Mouse (Mus musculus) frontal cortex, adult 2 months (tissue): Measurements from ENCODE around the gene Plekhj1. TPM values are rescaled to one million over a fixed set of nuclear protein-coding genes. Genes with fewer than 3 reads are reported as not detected.
A peak's percentile ranks its signal among the peaks of the same experiment; 100 is the strongest.
"Not testable (repeated sequence)": the region's sequence is repeated elsewhere in the genome, so short reads cannot be mapped to it uniquely, and the experiment has no call there.

Experiments used
- DNase-seq, 2 experiments: peaks; one replicate each; pipeline ENCODE4 v3.0.0; 2022; ENCODE audit warnings: low spot score in 1 of 2; ENCODE audit errors: extremely low spot score in 1 of 2
- polyA plus RNA-seq: library from polyadenylated mRNA; depleted of rRNA; stranded (reverse); fragments of >200 nt; gene quantifications from 2 replicates; pipeline ENCODE4 v1.2.3, GENCODE M21; 2012

The Plekhj1 gene
- polyA plus RNA-seq, 1 experiment: 65.6 TPM

DNA sequence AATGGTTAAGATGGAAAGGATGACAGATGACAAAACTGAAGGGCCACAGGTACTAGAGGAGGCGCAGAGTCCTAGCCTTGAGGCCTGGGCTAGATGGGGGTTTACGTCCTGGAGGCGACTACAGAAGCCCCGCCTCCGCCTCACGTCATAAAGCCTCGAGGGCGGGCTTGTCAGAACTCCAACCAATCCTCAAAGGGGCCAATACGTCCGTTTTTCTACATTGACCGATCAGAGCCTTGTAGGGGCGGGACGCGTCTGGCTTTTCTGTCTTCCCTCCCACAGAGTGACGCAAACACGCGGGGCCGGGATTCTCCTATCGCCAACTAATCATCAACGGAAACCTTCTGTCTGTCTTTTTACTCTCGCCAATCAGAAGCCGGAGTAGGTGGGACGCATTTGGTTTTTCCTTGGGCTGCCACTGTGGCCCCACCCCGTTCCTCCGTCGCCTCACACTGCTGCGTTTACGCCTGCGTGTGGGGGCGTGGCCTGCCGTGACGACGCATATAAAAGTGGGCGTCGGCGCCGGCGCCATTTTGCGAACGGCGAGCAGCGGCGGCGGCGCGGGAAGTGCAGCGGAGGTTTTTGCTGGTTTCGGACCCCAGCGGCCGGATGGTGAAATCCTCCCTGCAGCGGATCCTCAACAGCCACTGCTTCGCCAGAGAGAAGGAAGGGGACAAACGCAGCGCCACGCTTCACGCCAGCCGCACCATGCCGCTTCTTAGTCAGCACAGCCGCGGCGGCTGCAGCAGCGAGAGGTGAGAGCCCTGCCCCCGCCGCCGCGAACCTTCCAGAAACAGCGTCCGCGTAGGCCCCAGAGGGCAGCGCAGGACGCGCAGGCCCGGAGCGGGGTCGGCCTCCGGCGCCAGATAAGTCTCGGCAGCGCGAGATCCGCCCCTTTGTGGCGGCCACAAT is 28.0 kb upstream of the Plekhj1 start, which contains the start of gene Oaz1:
TSS of gene Oaz1 (plus strand) at position 506 of the 912 bp plus-strand sequence.
- DNase-seq: peak; percentile 100

DNA sequence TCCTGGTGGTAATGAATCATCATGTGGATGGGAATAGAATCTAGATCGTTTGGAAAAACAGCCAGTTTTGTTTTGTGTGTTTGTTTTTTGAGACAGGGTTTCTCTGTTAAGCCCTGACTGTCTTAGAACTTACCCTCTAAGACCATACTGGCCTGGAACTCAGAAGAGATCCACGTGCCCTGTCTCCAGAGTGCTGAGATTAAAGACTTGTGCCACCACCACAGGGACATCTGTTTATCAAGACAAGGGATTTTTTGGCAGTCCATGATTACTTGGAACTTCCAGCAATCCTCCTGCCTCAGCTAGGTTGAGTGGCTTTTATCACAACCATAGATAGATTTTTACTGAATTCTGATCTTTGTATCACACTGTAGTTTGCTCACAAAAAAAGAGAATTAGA is 26.4 kb upstream of the Plekhj1 start:
- no peak for DNase-seq

- DNase-seq: no peak
These were observed 25.6 kb upstream of the Plekhj1 start for GRCm38 (mm10) chr10:80823847-80824643.

- no peak for DNase-seq
These were observed 24.9 kb upstream of the Plekhj1 start for GRCm38 (mm10) chr10:80823316-80823715.

- DNase-seq: no peak
These were observed 24.1 kb upstream of the Plekhj1 start for GRCm38 (mm10) chr10:80822528-80822927.

- peak in 1 of 2 experiments; percentile 55 for DNase-seq
These were observed 23.6 kb upstream of the Plekhj1 start for GRCm38 (mm10) chr10:80821991-80822390.

DNA sequence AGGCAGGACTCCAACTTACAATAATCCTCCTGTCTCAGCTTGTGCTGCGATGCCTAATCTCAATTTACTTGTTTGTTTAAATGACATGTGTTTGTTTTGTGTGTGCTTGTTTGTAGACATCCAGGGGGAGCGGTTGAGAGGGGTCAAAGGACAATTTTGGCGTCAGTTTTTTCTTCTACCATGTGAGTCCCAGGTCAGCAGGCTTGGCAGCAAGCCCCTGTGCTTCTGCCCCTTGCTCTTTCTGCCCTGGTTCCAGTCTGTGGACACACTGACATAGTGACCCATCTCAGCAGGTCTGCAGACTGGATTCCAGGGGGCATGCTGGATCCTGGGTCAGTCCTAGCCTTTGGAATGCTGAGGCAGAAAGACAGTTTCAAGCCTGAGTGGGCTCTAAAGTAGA is 21.0 kb upstream of the Plekhj1 start:
- DNase-seq: no peak

DNA sequence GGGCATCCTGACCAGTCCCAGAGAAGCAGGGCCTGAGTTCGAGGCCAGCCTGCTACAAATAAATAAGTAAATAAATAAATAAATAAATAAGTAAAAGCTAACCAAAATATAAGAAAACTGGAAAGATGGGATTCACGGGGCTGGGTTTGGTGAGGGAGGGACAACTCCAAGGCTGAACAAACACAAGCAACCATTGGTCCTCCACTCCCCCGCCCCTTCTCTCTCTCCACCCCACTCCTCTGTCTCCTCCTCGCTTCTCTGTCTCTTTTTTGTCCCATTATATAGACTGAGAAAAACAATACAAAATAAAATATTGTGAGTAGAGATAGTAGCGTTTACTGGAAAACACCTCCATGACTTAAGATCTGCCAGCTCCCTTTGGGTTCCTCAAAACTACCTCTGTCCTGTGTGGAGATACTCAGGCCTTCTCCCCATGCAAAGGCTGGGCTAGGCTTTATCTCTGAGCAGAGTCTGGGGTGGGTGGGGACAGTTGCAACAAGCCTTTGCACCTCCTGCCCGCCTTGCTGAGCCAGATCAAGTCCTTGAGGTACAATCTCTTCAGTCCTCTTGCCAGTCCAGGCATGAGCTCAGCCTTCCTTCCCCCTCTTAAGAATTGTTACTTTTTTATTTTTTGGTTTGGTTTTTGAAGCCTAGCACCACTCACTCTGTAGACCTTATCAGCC is 20.3 kb upstream of the Plekhj1 start:
- DNase-seq: no peak

- not testable (repeated sequence) for DNase-seq
These were observed 19.5 kb upstream of the Plekhj1 start for GRCm38 (mm10) chr10:80817955-80818354.

DNA sequence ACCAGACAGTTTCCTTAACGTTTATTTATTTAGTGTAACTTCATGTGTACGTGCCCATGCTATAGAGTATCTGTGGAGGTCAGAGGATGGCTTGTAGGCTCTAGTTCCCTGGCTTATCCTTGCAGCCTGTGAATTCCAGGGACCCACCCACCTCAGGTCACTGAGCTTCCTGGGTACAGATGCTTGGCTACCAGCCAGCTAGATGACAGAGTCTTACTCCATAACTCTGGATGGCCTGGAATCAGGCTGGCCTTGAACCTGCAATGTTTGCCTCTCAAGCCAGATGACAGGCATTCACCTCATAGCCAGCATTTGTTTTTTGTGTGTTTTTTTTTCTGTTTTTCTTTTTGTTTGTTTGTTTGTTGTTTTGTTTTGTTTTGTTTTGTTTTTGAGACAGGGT is 18.7 kb upstream of the Plekhj1 start:
- no peak for DNase-seq

DNA sequence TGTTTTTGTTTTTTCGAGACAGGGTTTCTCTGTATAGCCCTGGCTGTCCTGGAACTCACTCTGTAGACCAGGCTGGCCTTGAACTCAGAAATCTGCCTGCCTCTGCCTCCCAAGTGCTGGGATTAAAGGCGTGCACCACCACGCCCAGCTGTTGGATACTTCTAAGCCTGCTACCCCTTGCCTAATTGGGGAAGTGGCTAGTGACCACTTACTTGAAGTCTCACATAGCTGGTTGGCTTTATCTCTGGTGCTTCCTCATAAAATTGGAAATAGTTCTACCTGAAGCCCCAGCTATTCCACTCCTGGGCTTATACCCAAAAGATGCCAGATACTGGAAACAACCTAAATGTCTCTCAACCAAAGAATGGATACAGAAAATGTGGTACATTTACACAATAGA is 17.9 kb upstream of the Plekhj1 start:
- DNase-seq: not testable (repeated sequence)

DNA sequence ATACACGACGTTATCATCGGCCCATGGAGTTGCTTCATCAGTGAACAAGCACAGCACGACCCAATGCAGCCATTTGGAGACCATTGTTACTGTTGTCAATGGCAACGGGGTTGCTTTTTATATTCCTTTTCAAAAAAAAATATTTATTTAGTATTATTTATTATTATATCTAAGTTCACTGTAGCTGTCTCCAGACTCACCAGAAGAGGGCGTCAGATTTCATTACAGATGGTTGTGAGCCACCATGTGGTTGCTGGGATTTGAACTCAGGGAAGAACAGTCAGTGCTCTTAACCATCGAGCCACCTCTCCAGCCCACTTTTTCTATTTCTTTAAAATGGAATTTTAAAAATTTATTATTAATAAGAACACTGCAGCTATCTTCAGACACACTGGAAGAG is 16.4 kb upstream of the Plekhj1 start:
- DNase-seq: no peak

DNA sequence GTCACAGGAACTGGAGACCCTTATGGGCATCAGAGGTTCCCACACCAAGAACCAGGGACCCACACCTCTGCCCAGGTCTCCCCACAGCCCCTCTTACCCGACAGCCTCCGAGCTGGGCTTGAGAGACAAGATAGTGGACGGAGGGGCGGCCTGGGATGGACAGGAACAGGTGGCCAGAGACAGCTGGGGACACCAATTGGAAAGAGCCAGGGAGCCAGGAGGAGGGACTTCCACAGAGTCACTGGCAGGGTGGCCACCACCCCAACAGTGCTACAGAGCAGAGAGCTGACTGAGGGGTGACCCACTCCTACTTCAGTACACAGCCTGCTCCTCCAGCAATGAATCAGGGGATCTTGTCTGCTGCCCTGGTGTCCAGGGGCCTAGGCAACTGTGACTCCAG is 14.9 kb upstream of the Plekhj1 start, which contains the start of gene Jsrp1:
TSS of gene Jsrp1 (minus strand) at position 133 of the 400 bp plus-strand sequence.
- no peak for DNase-seq

- DNase-seq: no peak
These were observed 14.1 kb upstream of the Plekhj1 start for GRCm38 (mm10) chr10:80812391-80813041.

DNA sequence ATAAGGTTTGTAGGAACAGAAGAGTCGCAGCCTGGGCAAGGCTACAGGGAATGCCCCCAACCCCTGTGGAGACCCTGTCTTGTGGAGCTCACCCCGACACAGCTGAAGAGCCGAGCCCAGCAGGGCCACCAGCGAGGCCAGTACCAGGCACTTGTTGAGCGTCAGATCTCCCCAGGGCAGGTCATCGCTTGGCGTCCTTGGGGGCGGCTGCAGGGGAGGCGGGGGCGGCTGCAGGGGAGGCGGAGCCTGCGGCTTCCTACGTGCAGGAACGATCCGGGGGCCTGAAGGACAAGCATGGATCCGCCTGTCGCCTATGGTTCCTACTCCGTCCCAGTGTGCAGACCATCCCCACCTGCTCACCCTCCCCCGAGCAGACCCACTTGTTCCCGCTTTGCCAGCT is 11.7 kb upstream of the Plekhj1 start:
- DNase-seq: no peak

DNA sequence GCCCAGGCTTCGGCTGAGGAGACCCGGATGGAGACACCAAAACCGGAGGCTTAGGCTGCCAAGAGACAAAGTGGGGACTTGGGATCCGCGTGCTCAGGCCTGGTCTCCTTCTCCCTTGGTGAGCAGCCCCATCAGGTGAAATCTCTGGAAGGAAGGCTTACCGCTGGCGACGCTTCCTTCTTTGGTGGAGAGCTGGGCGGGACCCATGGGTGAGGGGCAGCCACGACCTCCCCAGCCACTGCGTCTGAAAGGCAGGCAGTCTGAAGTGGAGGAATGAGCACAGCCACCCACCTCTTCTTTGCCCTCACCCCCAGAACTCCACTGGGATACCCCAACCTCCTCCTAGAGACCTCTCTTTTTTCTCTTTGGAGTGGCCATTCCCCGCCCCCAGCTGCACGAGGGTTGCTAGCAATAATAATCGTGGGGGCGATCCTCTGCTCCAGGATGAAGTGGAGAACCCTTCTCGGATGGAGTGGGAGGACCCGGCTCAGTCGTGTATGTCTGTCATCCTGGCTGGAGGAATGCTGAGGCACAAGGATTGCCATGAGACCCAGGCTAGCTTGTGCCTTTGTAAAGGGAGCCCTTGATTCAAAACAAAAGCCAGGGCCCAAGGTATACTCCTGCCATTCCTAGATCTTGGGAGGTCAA is 10.7 kb upstream of the Plekhj1 start:
- DNase-seq: peak in 1 of 2 experiments; percentile 65

DNA sequence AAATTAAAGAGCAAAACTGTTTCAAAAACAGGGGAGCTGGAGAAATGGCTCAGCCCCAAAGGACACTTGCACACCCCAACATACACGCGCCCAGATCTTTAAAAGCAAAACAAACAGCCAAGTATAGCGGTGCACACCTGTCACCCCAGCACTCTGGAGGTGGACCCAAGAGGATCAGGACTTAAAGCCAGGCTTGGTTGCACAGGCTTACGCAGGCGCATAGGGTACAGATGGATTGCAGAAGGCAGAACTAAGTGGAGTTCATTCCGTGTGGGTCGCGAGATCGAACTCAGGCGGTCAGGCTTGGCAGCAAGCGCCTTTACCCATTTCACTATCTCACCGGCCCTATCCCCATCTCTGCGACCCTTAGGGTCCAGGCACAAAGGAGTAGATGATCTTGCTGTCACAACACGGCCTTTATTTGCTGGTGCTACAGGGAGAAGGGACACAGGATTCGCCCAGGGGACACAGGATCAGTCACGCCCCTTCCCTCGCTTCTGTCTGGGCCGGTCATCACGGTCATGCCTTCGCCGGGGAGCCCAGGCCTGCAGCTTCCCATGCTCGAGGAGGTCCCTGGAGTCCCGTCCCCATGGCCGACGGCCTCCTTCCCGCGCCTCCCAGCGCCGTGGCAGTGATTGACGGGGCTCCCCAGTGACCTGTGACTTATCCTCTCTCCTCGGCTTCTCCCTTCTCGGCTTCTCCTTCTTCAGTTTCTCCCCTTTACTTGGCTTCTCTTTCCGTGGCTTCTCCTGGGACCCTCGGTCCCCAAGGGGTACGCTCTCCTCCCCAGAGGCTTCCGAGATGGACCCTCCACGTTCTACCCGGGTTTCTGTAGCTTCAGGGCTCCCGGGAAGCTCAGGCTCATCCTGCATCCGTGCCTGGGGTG is 9.9 kb upstream of the Plekhj1 start:
- DNase-seq: peak in 1 of 2 experiments; percentile 52

DNA sequence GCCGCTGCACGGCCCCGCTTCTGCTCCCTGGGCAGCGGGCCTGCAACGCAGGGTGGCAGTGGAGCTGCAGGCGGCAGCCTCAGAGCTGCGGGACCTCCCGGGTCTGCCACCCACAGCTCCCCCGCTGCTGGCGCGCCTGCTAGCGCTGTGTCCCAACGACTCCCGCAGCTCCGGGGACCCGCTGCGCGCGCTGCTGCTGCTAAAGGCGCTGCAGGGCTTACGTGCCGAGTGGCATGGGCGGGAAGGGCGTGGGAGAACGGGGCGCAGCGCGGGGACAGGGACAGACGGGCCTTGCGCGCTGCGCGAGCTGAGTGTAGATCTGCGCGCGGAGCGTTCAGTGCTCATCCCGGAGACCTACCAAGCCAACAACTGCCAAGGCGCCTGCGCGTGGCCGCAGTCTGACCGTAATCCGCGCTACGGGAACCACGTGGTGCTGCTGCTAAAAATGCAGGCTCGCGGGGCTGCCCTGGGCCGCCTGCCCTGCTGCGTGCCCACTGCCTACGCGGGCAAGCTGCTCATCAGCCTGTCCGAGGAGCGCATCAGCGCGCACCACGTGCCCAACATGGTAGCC is 8.7 kb upstream of the Plekhj1 start:
- peak; percentile 84 to 92 for DNase-seq
